Mouse (Mus musculus) right cerebral cortex, postnatal 4 days (tissue): ENCODE data around the gene Prkrip1.

Source experiments
- DNase-seq: peaks from one replicate; pipeline ENCODE4 v3.0.0-alpha.2; 2022

The Prkrip1 gene

GRCm38 (mm10) chr5:136198474-136199391, at the start of gene Prkrip1:
Gene Prkrip1 (minus strand): TSS chr5:136198963.
- DNase-seq: peak; percentile 98

GRCm38 (mm10) chr5:136248441-136248840, 49.7 kb upstream of the Prkrip1 start:
- DNase-seq: no peak

GRCm38 (mm10) chr5:136246452-136246838, 47.7 kb upstream of the Prkrip1 start, which contains the start of gene Sh2b2:
Gene Sh2b2 (minus strand): TSS chr5:136246556.
- DNase-seq: no peak

GRCm38 (mm10) chr5:136245541-136246451, 47.0 kb upstream of the Prkrip1 start:
- DNase-seq: no peak

- DNase-seq: peak; percentile 96
Observed at GRCm38 (mm10) chr5:136244762-136245540, 46.2 kb upstream of the Prkrip1 start.

- peak; percentile 56 for DNase-seq
Observed at GRCm38 (mm10) chr5:136243851-136244761, 45.3 kb upstream of the Prkrip1 start.

GRCm38 (mm10) chr5:136241161-136241560, 42.4 kb upstream of the Prkrip1 start:
- DNase-seq: no peak

GRCm38 (mm10) chr5:136240381-136240780, 41.6 kb upstream of the Prkrip1 start:
- DNase-seq: no peak

- DNase-seq: no peak
Observed at GRCm38 (mm10) chr5:136237607-136238006, 38.8 kb upstream of the Prkrip1 start.

GRCm38 (mm10) chr5:136236611-136237010, 37.8 kb upstream of the Prkrip1 start:
- DNase-seq: no peak

GRCm38 (mm10) chr5:136230348-136231035, 31.7 kb upstream of the Prkrip1 start:
- DNase-seq: no peak

- no peak for DNase-seq
Observed at GRCm38 (mm10) chr5:136226246-136226876, 27.6 kb upstream of the Prkrip1 start.

- DNase-seq: no peak
Observed at GRCm38 (mm10) chr5:136218585-136218984, 19.8 kb upstream of the Prkrip1 start.

- DNase-seq: no peak
Observed at GRCm38 (mm10) chr5:136217932-136218381, 19.2 kb upstream of the Prkrip1 start.

- DNase-seq: no peak
Observed at GRCm38 (mm10) chr5:136217004-136217665, 18.4 kb upstream of the Prkrip1 start.

GRCm38 (mm10) chr5:136215958-136216357, 17.2 kb upstream of the Prkrip1 start:
- DNase-seq: no peak

GRCm38 (mm10) chr5:136215211-136215610, 16.4 kb upstream of the Prkrip1 start:
- DNase-seq: no peak

GRCm38 (mm10) chr5:136213716-136214115, 15.0 kb upstream of the Prkrip1 start:
- no peak for DNase-seq

GRCm38 (mm10) chr5:136212716-136213115, 14.0 kb upstream of the Prkrip1 start:
- DNase-seq: no peak
